In the genomic region with DNA sequence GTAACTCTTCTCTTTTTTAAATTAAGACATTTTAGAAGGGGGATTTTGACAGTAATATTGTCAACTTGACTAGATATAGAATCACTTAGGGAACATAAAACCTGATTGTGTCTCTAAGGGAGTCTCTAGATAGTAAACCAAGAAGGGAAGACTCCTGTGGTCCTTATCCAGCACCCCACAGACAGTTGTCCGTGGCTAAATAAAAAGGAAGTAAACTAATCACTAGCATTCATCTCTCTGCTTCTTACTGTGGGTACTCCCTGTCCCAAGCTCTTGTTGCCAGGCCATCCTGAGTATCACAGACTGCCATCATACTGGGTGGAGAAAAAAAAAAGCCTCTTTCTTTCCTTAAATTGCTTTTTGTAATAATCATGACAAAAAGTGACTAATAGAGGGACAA, we compare ENCODE assay signal across 23 mouse cellular contexts.
DNase-seq lines count a peak whose midpoint lies in the region; ATAC-seq and TF ChIP-seq lines count a peak whose summit lies in the region.
"Had no signal": no experiment of that assay in that cellular context is flagged by ENCODE, and none has a peak within 500 bp of the region (broad histone marks: within the 10 kb centered on the region; RNA-seq: fewer than 3 reads in every experiment).

No protein-coding gene starts in this region.

- no peak overlapping the region for H3K27ac ChIP-seq in MEL (ENCODE audit: control insufficient read depth, low read depth, low read length)
- H3K27ac ChIP-seq: embryonic facial prominence, embryonic 10.5 days; embryonic facial prominence, embryonic 12.5 days had no signal

- TF ChIP-seq EP300 in MEL (IDR thresholded peaks at IDR 0.05; ENCODE audit: low read depth in 1 of 2, low read length in 2 of 2) = peak; percentile 58 to 79

- 0 out of 4 replicates have a peak, but pooled peaks cover 0 to 2% of the 10 kb centered on the region in 2 experiments for H3K4me1 ChIP-seq in MEL (ENCODE audit: control insufficient read depth in 1 of 2, insufficient read depth in 2 of 2, low read length in 2 of 2)
- H3K4me1 ChIP-seq: embryonic facial prominence, embryonic 10.5 days; embryonic facial prominence, embryonic 12.5 days had no signal

- TF ChIP-seq CTCF in MEL (IDR thresholded peaks at IDR 0.05 in 2 of 3, conservative IDR thresholded peaks at IDR 0.05 in 1 of 3; ENCODE audit: control insufficient read depth in 1 of 3, insufficient read depth in 1 of 3, low read depth in 2 of 3, low read length in 3 of 3, poor library complexity in 1 of 3, severe bottlenecking in 1 of 3) = no peak

- no peak overlapping the region for H3K9ac ChIP-seq in MEL (ENCODE audit: control insufficient read depth, low read depth, low read length, poor library complexity, severe bottlenecking)
- H3K9ac ChIP-seq: embryonic facial prominence, embryonic 12.5 days had no signal

- H3K9me3 ChIP-seq in MEL (replicated peaks; ENCODE audit: insufficient read depth, low read length) = no peaks in the 10 kb centered on the region
- H3K9me3 ChIP-seq: embryonic facial prominence, embryonic 10.5 days; embryonic facial prominence, embryonic 12.5 days had no signal

- H3K36me3 ChIP-seq in MEL (ENCODE audit: control insufficient read depth in 1 of 2, insufficient read depth in 2 of 2, low read length in 2 of 2) = peaks cover 0 to 6% of the 10 kb centered on the region in 2 experiments; a peak in 2 of 4 replicates
- H3K36me3 ChIP-seq: embryonic facial prominence, embryonic 10.5 days; embryonic facial prominence, embryonic 12.5 days; G1E had no signal

- no peaks in the 10 kb centered on the region for H3K79me2 ChIP-seq in MEL (ENCODE audit: control insufficient read depth, insufficient read depth, low read length, poor library complexity)

- no peak overlapping the region for H3K4me3 ChIP-seq in MEL (ENCODE audit: control insufficient read depth in 1 of 2, insufficient read depth in 1 of 2, low read depth in 2 of 2, low read length in 2 of 2)
- H3K4me3 ChIP-seq: embryonic facial prominence, embryonic 10.5 days; embryonic facial prominence, embryonic 12.5 days had no signal

- DNase-seq in MEL (ENCODE audit: low read depth, low spot score) = peak; percentile 64
- no peak for DNase-seq in cerebellum, postnatal 4 days (ENCODE audit: low spot score in 2 of 2)
- DNase-seq in layer of hippocampus, postnatal 14 days (ENCODE audit: low spot score in 2 of 2) = no peak
- DNase-seq in gastrocnemius, postnatal 10 days = no peak
- DNase-seq: adrenal gland, adult 8-10 months; adrenal gland, postnatal 14 days; adrenal gland, postnatal 36 days; B cell, adult 2 months; cerebellum, adult 11-12 months; cerebellum, adult 2 months; cerebellum, adult 9-10 months; cerebellum, postnatal 10 days; cerebellum, postnatal 25 days had no signal

- no peaks in the 10 kb centered on the region for H3K27me3 ChIP-seq in MEL (ENCODE audit: control insufficient read depth in 1 of 2, insufficient read depth in 2 of 2, low read length in 2 of 2)
- H3K27me3 ChIP-seq: CH12.LX; embryonic facial prominence, embryonic 12.5 days; Patski had no signal

- TF ChIP-seq POLR2A in MEL (IDR thresholded peaks at IDR 0.05; ENCODE audit: control insufficient read depth in 1 of 2, insufficient read depth in 1 of 2, low read depth in 1 of 2, low read length in 2 of 2, poor library complexity in 1 of 2) = no peak

- peak; percentile 80 for ATAC-seq in common myeloid progenitor, adult 5-6 weeks (replicated peaks; ENCODE audit: low read depth, poor library complexity, severe bottlenecking)
- ATAC-seq: activated CD4-positive, CD25-positive, alpha-beta regulatory T cell, adult 4 months; CD4-positive, CD25-positive, alpha-beta regulatory T cell, adult 4 months; forebrain, embryonic 14.5 days; forebrain, embryonic 16.5 days; Patski had no signal

- no peak; the same call in 1 of the 2 replicates for TF ChIP-seq RAD21 in MEL (IDR thresholded peaks at IDR 0.05; ENCODE audit: low read depth, low read length)

TF ChIP-seq in MEL, 35 proteins besides CTCF, POLR2A, EP300 and RAD21:
- TF ChIP-seq TCF12 (IDR thresholded peaks at IDR 0.05; ENCODE audit: low read depth, low read length) (peak; percentile 45), RCOR1 (IDR thresholded peaks at IDR 0.05; ENCODE audit: low read depth, low read length) (peak; percentile 27; the same call in 1 of the 2 replicates), UBTF (IDR thresholded peaks at IDR 0.05; ENCODE audit: borderline replicate concordance, insufficient read depth, low read depth, low read length) (no peak), ZMIZ1 (IDR thresholded peaks at IDR 0.05; ENCODE audit: low read depth, low read length) (no peak), ZNF384 (IDR thresholded peaks at IDR 0.05; ENCODE audit: low read depth, low read length) (peak; percentile 43; the same call in 1 of the 2 replicates), GATA1 (IDR thresholded peaks at IDR 0.05; ENCODE audit: low read depth, low read length) (peak; percentile 69), BHLHE40 (IDR thresholded peaks at IDR 0.05; ENCODE audit: borderline replicate concordance, low read depth, low read length) (no peak)
